Mouse (Mus musculus) cerebellum, postnatal 36 days (tissue): ENCODE results near the gene Blmh.

Source experiments
- DNase-seq, 2 experiments: peaks; one replicate each; pipeline ENCODE4 v3.0.0; 2021 to 2022; ENCODE audit warnings: mixed read lengths in 2 of 2

Gene Blmh

DNA sequence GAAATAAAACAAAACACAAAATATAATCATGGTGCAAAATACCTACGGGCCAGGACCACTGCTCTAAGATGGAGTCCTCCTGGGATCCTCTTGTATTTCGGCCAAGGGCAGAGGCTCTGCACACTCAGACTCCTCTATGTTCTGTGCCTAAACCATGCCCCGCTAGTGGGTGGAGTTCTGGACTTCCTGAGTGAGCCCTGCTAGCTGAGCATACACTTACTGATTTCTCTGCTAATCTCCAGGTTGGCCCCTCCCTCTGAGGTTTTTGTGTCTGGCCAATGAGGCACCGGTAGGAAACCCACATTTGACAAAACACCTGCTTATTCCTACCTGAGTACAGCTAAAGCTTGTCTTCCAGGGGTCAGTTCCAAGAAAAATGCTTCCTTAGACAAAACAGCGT lies 76.1 kb downstream of the Blmh start:
- no peak for DNase-seq

GRCm38 (mm10) chr11:77002361-77002760 lies 77.8 kb downstream of the Blmh start:
- no peak for DNase-seq

- no peak for DNase-seq
Measured at GRCm38 (mm10) chr11:77005881-77006280, 81.3 kb downstream of the Blmh start.

GRCm38 (mm10) chr11:77006616-77007015 lies 82.0 kb downstream of the Blmh start:
- DNase-seq, result peak; percentile 14 to 35

DNA sequence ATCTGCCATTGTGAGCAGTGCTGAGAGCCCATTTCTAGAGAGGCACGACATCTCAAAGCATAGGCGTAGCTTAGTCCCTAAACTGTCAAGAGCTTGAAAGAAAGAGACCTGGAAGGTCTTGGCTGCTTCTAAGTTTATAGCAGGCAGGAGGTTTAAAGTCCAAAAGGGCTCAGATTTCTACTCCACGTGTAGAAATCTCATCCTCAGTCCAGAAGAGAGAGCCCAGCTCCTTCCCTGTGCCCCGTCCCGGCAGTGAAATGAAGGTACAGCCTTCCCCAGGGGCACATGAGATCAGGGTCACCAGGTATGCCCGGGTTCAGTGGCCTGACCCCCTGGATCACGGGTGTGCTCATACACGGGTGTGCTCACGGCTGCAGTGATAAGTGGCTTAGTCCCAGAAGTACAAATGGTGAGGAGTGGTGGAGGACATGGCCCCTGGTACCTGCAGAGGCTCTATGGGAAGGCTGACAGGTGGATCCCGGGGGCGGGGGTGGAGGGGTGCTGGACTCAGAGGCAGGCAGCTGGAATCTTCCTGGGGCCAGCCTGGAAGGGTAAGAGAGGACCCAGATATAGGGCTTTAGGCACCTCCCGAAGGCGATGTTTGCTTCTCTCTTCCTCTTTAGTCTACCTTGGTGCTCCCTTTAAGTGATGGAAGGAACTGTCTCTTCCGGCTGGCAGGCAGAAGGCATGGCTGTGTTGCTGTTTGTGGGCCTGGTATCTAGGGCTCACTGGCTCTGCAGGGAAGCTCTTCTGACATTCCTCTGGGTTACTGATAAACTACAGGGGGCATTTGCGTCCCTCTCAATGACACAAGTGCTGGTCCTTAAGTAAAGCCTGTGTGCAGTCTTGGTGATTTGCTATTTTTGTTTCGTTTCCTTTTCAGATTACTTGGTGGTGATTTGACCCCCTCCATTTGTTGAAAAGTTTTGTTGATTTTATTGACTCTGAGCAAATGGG lies 84.7 kb downstream of the Blmh start:
- no peak for DNase-seq

DNA sequence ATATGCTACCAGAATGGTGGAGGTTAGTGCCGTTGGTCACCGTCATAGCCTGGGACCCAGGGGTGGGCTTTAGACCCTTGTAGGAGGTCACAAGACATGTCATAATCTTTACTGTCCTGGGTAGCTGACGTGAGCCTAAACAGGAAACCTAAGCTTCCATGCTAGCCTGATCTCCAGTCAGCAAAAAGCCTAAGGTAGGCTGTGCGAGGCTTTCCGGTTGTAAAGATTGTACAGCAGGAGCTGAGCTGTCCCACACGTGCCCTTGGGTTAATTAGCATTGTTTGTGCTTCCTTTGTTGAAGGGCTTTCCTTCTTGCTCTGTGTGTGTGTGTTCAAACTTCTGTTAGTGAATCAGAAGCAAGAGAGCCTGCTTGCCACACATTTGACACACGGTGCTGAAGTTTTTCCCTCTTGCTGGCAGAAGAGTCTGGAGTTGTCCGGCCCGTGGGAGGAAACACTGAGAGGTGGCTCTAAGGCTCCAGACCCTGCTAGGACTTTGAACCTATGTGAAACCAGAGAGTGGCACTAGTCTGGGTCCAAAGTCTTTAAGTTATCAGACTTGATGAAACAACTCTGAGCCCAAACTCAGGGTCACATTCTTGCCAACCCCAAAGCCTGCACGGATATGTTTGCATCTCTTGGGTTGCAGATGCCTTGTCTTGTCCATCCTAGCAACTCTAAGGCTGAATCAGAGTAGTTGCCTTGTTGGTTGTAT lies 86.3 kb downstream of the Blmh start:
- no peak for DNase-seq

- no peak for DNase-seq
Measured at GRCm38 (mm10) chr11:77018046-77018445, 93.4 kb downstream of the Blmh start.

DNA sequence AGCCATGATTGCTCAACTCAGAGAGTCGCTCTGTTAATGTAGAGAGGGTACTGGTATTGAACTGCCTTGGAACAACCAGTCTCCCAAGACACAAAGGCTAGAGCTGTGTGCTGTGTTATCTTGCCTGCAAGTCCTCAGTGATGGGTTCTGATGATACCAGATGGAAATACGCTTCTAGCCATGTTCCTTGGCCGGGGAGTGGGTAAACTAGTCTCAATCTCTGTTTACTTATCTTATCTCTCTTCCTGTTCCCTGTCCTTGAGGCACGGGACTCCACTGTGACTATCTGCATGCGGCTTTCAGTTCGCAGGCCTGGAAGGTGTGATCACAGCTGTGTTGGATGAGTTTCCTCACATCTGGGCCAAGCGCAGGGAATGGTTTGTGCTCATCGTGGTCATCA lies 94.9 kb downstream of the Blmh start:
- DNase-seq, result no peak

- no peak for DNase-seq
Measured at GRCm38 (mm10) chr11:77021749-77022396, 97.3 kb downstream of the Blmh start.

GRCm38 (mm10) chr11:77026559-77026958 lies 102.0 kb downstream of the Blmh start:
- DNase-seq, result no peak

DNA sequence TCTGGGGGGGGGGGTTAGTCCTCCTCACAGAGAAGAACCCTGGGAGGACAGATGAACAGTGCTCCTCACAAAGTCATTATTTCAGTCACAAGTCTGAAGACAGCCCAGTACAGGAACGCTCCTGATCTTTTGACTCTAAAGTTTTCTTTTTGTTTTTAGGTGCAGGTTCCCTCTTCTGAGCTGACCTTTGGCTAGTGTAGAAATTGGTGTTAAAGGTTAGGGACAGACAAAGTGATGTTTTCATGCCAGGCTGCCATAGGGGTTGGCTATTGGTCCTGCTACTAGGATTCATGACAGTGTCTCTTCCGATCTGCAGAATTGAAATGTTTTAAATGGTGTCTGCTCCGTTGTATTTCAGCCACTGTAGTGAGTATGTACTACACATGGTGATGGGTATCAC lies 103.5 kb downstream of the Blmh start:
- no peak for DNase-seq

DNA sequence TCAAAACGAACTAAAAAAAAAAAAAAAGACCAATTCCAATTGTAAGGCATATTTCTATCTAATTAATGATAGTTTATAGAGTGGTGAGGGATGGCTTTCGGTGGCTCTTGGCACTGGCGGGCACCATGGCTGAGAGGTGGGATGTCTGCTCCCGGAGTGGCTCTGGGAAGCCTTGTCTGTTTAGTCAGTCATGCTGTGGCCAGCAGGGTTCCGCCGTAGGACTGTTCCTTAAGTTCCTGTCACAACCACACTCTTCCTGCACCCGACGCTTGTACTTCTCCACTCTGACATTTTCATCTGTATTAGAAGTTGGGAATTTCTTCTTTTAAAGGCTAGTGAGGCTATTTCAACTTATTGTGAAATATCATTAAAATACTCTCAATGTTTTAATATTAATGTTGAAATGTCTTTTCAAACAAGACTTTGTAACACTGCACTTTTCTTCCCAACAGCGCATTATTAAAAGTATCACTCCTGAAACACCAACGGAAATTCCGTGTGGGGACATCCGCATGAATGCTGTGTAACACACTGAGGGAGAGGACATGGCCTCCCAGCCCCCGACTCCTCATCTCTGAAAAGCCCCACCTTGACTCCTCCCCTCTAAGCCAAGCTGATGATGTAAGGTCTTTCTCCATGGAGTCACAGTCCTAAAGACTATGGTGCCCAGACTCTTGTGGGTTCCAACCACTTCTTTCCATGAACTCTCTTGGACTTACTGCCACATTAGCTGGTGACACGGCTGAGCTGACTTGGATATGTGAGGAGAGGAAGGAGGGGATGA lies 106.7 kb downstream of the Blmh start:
- DNase-seq, result no peak
